Mouse (Mus musculus) kidney, adult 2 months (tissue): Measurements from ENCODE around the gene Rnf222.

Experiments
- CTCF ChIP-seq: fragments of 200-500 bp; conservative IDR thresholded peaks from 2 replicates; pipeline ENCODE4 v1.5.1; 2011; ENCODE audit warnings: low read depth, mild to moderate bottlenecking, control low read depth, low read length, moderate library complexity, mixed read lengths; ENCODE audit not compliant: insufficient read depth, insufficient read length
- POLR2A ChIP-seq: fragments of 200-500 bp; IDR thresholded peaks from one replicate; pipeline ENCODE4 v1.6.1; 2011; ENCODE audit warnings: low read depth, low read length, control low read depth

GRCm38 (mm10) chr11:68940516-68940915 is 52.2 kb downstream of the Rnf222 start:
- TF ChIP-seq POLR2A = peak; percentile 77
- no peak for TF ChIP-seq CTCF
